Mouse (Mus musculus) kidney, embryonic 15.5 days (tissue): ENCODE measurements at regions not wholly inside any gene's neighbourhood (a gene's known extent, or its start where the extent isn't known, plus 50 kb on each side); places are given as distances from the start of the nearest gene placed in this dataset.

ENCODE experiments used
- ATAC-seq: fragments of 200-750 bp; cut with Nextera tagmentation; replicated peaks from 2 replicates; pipeline ENCODE4 v1.8.0; 2017; ENCODE audit warnings: moderate TSS enrichment; ENCODE audit not compliant: low FRiP score
- H3K27ac ChIP-seq: fragments of 300-500 bp; sonication (generic); 2 replicates; pipeline ENCODE4 v1.5.1; 2015; ENCODE audit warnings: mild to moderate bottlenecking, inconsistent platforms
- H3K27me3 ChIP-seq: fragments of 300-500 bp; sonication (generic); 2 replicates; pipeline ENCODE4 v1.6.1; 2015; ENCODE audit warnings: inconsistent platforms
- H3K36me3 ChIP-seq: fragments of 300-500 bp; sonication (generic); 2 replicates; pipeline ENCODE4 v1.6.1; 2015; ENCODE audit warnings: inconsistent platforms
- H3K4me1 ChIP-seq: fragments of 300-500 bp; sonication (generic); 2 replicates; pipeline ENCODE4 v1.6.1; 2015; ENCODE audit warnings: inconsistent platforms
- H3K4me2 ChIP-seq: fragments of 300-500 bp; sonication (generic); 2 replicates; pipeline ENCODE4 v1.6.1; 2015; ENCODE audit warnings: moderate library complexity, mild to moderate bottlenecking, inconsistent platforms
- H3K4me3 ChIP-seq: fragments of 300-500 bp; sonication (generic); replicated peaks from 2 replicates; pipeline ENCODE4 v1.5.1; 2015; ENCODE audit warnings: mild to moderate bottlenecking, inconsistent platforms
- H3K9ac ChIP-seq: fragments of 300-500 bp; sonication (generic); 2 replicates; pipeline ENCODE4 v1.6.1; 2015; ENCODE audit warnings: mild to moderate bottlenecking, inconsistent platforms
- H3K9me3 ChIP-seq: fragments of 300-500 bp; sonication (generic); replicated peaks from 2 replicates; pipeline ENCODE4 v1.6.1; 2016; ENCODE audit warnings: inconsistent platforms
- WGBS: fragments of 180-500 bp; shearing (Covaris S2); methylation state at CpG from one replicate; pipeline ENCODE4 v1.1.7; 2015; ENCODE audit warnings: mixed read lengths; 5-methylcytosine and 5-hydroxymethylcytosine counted together

DNA sequence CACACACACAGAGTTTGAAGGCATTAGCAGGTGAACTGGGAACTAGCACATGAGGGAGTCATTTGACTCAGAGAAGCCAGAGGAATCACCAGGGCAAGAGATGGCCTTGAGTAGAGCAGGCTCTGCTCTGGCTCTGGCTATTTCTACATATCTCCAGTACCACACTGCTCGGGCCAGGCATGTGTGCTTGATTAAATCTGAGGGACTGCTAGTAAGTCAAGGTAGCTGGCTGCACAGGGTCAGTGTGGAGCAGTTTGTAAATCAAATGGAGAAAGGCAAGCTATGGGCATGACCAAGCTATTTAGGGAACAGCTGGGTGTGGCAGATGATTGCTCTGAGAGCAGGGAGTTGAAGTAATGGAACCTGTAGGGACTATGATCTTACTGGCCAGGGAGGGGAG lies 212.5 kb upstream of the Myt1l start:
- H3K9ac ChIP-seq = no peak overlapping the region
- no peaks in the 10 kb centered on the region for H3K36me3 ChIP-seq
- H3K9me3 ChIP-seq = no peaks in the 10 kb centered on the region
- H3K4me2 ChIP-seq = no peak overlapping the region
- H3K4me3 ChIP-seq = no peak overlapping the region
- no peaks in the 10 kb centered on the region for H3K4me1 ChIP-seq
- no peaks in the 10 kb centered on the region for H3K27me3 ChIP-seq
- 74% methylated on average over 1 of the region's 1 CpGs for WGBS
- H3K27ac ChIP-seq = no peak overlapping the region
- no peak for ATAC-seq

DNA sequence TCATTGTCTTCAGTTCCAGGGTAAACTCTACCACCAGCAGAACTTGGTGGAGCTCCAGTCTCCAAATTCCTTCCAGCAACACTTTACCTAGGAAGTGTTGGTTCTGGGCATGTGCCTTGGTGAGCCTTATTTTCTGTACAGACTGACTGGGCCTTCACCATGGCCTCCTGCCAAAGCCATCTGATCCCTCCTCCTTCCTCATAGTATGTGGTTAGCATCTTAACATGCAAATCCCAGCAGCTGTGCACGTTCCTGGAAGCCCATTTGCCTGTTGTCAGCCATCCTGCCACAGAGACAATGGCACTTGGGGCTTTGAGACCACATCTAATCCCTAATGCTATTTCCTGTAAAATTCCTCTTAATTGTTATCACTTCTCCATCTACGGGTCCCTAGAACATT lies 206.7 kb upstream of the Myt1l start:
- H3K4me2 ChIP-seq = no peak overlapping the region
- no peak overlapping the region for H3K27ac ChIP-seq
- no peaks in the 10 kb centered on the region for H3K36me3 ChIP-seq
- no peak for ATAC-seq
- H3K9ac ChIP-seq = no peak overlapping the region
- 51% methylated on average over 2 of the region's 2 CpGs for WGBS
- H3K4me3 ChIP-seq = no peak overlapping the region
- H3K4me1 ChIP-seq = no peaks in the 10 kb centered on the region
- H3K9me3 ChIP-seq = no peaks in the 10 kb centered on the region
- no peaks in the 10 kb centered on the region for H3K27me3 ChIP-seq

DNA sequence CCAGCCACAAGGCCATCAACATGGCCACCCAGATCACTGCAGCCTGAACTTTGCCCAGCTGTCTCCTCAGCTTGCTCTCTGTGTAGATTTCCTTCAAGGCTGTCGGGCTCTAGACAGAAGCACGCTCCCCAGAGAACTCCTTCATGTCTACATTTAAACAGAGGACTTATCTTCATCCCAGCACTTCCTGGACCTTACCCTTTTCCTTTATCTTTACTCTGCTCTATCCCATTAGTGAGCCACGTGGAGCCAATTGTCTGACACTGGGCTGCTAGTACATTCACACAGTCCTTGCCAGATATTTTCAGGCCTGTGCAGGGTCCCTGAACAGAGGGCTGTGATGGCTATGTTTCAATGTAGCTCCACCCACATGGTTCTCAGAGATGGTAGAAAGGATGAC lies 204.7 kb upstream of the Myt1l start:
- Histone ChIP-seq H3K27me3 (no peaks in the 10 kb centered on the region), H3K4me1 (no peaks in the 10 kb centered on the region), H3K9me3 (no peaks in the 10 kb centered on the region), H3K27ac (no peak overlapping the region), H3K4me3 (no peak overlapping the region), H3K9ac (no peak overlapping the region), H3K4me2 (no peak overlapping the region), H3K36me3 (no peaks in the 10 kb centered on the region)
- no peak for ATAC-seq
- WGBS = 63% methylated on average over 3 of the region's 3 CpGs

DNA sequence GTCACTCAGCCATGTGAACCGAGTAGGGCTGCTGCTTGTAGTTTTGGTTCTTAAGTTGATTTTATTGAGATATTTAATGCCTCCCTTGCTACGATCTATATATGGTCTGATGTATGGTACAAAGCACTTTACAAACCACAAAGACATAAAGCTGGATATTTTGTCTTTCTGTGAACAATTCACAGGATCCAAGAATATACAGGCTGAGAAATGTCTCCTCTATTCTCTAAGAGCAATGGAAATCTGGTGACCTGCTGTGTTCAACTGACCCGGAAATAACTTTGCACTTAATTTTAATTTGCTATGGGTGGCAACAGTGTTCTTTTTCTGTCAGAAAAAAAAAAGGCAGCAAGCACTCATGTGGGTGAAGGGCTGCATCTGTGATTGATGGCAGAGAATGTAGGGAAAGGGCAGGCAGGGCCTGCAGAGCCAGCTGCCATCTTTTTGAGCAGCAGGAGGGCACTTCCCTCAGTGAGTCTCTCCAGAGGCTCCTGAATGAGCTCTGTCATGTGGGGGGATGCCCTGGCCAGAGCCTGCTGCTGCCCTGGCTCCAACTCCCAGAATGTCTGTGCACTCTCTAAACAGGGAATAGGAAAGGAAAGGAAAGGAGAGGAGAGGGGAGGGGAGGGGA lies 192.2 kb upstream of the Myt1l start:
- no peak overlapping the region for H3K27ac ChIP-seq
- H3K27me3 ChIP-seq = no peaks in the 10 kb centered on the region
- WGBS = 75% methylated on average over 3 of the region's 3 CpGs

DNA sequence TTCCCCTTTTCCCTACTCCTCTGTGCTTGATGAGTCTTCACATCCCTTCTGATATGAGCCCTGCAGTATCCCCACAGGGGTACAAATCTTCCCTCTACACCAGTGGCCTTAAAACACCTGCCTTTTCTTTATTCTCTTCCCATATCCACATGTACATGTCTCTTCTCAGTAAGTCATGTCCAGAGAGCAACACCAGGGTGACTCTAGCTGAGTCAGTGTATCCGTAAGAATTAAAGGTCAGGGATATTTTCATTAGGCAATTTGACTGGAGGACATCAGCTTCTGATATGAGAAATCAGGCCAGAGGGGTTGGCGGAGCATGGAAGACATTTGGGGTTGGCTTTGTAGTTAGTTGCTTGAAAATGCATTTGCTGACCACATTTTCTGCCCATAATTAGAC lies 190.8 kb upstream of the Myt1l start:
- ATAC-seq = no peak
- 81% methylated on average over 2 of the region's 2 CpGs for WGBS
- Histone ChIP-seq H3K27me3 (no peaks in the 10 kb centered on the region), H3K4me1 (no peaks in the 10 kb centered on the region), H3K4me2 (no peak overlapping the region), H3K9me3 (no peaks in the 10 kb centered on the region), H3K9ac (no peak overlapping the region), H3K27ac (no peak overlapping the region), H3K4me3 (no peak overlapping the region), H3K36me3 (no peaks in the 10 kb centered on the region)

More for the DNA sequence above, 192.2 kb upstream of the Myt1l start:
- H3K4me2 ChIP-seq = no peak overlapping the region
- ATAC-seq = no peak
- H3K4me1 ChIP-seq = no peaks in the 10 kb centered on the region
- no peaks in the 10 kb centered on the region for H3K9me3 ChIP-seq
- no peaks in the 10 kb centered on the region for H3K36me3 ChIP-seq
- H3K9ac ChIP-seq = no peak overlapping the region
- no peak overlapping the region for H3K4me3 ChIP-seq

DNA sequence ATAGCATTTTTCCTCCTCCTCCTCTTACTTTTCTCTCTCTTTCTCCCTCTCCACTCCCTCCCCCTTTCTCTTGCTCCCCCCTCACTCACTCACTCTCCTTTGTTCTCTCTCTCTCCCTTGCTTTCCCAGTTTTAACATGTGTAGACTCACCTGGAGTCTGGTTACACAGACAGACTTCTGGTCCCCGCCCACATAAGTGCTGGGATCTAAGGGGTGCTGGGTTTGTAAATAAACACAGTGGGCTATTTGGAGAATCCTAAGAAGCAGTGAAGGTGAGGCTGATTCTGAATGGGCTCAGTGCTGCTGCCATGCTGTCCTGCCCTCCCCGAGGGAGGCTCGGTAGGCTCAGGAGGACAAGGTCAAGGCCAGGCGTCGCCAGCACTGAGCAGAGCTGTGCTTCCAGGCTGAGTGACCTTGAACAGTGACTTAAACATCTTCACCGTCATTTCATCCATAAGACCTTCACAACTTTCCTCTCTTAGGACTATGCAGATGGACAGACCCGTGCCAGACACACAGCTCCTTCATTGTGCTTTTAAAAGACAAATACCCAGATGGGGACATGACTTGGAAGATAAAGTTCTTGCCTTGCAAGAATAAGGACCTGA lies 186.7 kb upstream of the Myt1l start:
- Histone ChIP-seq H3K36me3 (no peaks in the 10 kb centered on the region), H3K9ac (no peak overlapping the region), H3K4me3 (no peak overlapping the region), H3K27ac (no peak overlapping the region), H3K4me1 (no peaks in the 10 kb centered on the region), H3K4me2 (no peak overlapping the region), H3K27me3 (no peaks in the 10 kb centered on the region), H3K9me3 (no peaks in the 10 kb centered on the region)
- no peak for ATAC-seq
- 56% methylated on average over 7 of the region's 7 CpGs for WGBS

DNA sequence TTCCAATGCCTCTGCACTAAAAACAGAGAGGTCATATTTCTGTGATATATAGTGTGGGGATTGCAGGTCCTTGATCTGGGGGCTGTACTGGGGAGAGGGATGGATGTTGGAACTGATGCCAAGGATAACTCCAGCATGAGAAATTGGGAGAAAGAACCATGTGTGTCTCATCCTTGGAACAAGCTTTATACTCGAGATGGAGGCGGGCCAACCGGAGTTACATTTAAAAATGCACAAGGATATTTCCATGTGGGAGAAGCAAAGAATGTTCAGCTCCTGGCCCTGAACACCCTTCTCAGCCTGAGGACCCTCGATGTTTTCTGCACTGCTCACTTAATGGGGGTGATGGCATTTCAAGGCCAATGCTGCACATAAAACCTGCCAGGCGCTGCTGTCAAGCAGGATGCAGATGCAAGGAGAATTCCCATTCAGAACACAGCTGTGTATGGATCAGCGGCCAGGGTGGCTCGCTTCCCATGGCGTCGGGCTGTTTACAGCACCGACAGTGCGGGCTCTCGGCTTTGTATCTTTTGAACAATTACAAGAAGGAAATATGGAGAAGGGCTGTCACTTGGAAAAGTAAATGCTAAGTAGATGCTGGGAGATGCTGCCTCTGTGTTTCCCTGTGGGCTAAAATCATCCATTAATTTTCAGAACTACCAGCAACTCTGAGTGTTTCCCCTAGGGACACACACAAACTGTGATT lies 184.9 kb upstream of the Myt1l start:
- Histone ChIP-seq H3K9ac (no peak overlapping the region), H3K27ac (no peak overlapping the region), H3K4me1 (no peaks in the 10 kb centered on the region), H3K4me3 (no peak overlapping the region), H3K4me2 (no peak overlapping the region), H3K9me3 (no peaks in the 10 kb centered on the region), H3K36me3 (no peaks in the 10 kb centered on the region), H3K27me3 (no peaks in the 10 kb centered on the region)
- WGBS = 63% methylated on average over 12 of the region's 12 CpGs
- ATAC-seq = no peak

DNA sequence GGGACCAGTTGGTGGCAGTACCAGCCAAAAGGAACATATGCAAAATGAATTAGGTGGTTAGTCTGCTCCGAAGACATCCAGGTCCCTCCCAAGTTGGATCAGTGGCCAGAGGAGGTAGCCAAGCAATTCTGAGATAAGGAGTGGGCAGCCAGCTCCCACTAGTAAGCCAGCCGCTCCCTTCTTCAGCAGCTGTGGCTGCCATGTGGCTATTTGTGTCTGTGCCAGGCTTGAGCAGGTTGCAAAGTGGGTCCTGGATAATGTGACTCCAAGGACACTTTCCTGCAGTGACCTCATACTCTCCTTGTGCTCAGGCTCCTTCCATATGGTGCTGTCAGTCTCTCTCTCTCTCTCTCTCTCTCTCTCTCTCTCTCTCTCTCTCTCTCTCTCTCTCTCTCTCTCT lies 179.5 kb upstream of the Myt1l start:
- no peaks in the 10 kb centered on the region for H3K9me3 ChIP-seq
- 55% methylated on average over 2 of the region's 2 CpGs for WGBS
- no peaks in the 10 kb centered on the region for H3K36me3 ChIP-seq
- H3K4me2 ChIP-seq = no peak overlapping the region
- no peak overlapping the region for H3K27ac ChIP-seq
- H3K9ac ChIP-seq = no peak overlapping the region
- no peak for ATAC-seq
- no peaks in the 10 kb centered on the region for H3K27me3 ChIP-seq
- peaks cover 4% of the 10 kb centered on the region for H3K4me1 ChIP-seq
- no peak overlapping the region for H3K4me3 ChIP-seq

DNA sequence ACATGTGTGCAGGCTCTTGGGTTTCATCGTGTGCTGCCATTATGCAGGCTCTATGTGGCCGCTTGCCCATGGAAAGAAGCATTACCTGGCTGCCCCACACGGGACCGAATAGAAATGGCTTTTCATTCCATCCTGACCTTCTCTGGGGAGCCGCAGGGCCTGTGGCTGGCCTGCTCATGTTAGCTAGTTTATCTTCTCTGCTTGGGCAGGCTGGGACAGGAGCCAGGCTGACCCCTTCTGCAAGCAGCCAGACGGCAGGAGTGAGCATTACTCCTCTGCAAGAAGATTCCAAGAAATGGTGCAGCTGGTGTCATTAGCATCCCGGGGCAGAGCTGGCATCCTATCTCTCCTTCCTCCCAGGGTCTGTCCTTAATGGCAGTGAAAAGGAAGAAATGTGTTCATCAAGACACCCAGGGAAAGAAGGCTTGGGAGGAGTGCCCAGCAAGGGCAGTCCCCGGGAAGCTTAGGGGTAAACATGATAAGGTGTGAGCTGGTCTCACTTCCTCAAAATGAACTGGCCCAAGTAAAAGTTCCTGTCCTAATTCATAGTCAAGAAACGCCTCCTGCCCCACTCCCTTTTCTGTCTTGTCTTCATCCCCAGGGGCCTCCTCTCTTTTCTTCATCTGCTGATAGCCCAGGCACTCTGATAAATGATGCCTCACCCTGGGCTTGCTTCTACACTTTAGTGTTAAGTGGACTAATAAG lies 178.9 kb upstream of the Myt1l start:
- no peak overlapping the region for H3K9ac ChIP-seq
- 40% methylated on average over 9 of the region's 9 CpGs for WGBS
- H3K4me1 ChIP-seq = peaks cover 8% of the 10 kb centered on the region
- no peaks in the 10 kb centered on the region for H3K9me3 ChIP-seq
- ATAC-seq = no peak
- H3K27ac ChIP-seq = no peak overlapping the region
- H3K4me2 ChIP-seq = no peak overlapping the region
- no peak overlapping the region for H3K4me3 ChIP-seq
- no peaks in the 10 kb centered on the region for H3K36me3 ChIP-seq
- H3K27me3 ChIP-seq = no peaks in the 10 kb centered on the region

DNA sequence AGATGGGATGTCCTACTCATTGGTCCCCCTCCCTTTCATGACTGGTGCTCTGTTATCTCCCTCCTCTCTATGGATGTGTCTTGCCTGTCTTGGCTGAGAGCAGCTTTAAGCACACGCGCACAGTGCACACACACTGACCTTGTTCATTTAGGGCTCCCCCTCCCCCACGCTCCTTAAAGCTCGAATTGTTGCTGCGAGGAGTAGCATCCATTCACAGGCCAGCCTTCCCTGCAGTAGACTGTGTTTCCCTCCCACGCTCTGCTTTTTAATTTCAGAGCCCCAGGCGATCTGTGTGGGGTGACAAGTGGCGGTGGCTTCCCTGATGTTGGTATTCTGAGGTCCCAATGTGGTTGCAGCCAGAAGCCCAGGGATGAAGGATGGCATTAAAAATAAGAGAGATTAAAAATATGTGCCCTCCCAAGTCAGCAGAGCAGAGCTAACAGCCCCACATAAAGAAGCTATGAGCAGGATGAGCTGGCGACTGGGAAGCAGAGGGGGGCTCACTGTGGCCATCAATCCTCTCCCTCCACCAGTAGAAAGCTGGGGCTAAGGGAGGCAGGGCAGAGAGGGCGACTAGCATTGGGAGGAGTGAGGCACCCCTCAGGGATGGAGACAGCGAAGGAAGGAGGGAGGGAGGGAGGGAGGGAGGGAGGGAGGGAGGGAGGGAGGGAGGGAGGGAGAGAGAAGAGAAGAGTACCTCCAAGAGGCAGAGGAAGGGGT lies 174.2 kb upstream of the Myt1l start:
- no peak overlapping the region for H3K4me2 ChIP-seq
- no peaks in the 10 kb centered on the region for H3K27me3 ChIP-seq
- H3K9ac ChIP-seq = no peak overlapping the region
- 24% methylated on average over 10 of the region's 11 CpGs for WGBS
- no peaks in the 10 kb centered on the region for H3K9me3 ChIP-seq
- ATAC-seq = no peak; the same call in 1 of the 2 replicates
- H3K36me3 ChIP-seq = no peaks in the 10 kb centered on the region
- H3K4me1 ChIP-seq = peaks cover 28% of the 10 kb centered on the region
- no peak overlapping the region for H3K4me3 ChIP-seq
- no peak overlapping the region for H3K27ac ChIP-seq

DNA sequence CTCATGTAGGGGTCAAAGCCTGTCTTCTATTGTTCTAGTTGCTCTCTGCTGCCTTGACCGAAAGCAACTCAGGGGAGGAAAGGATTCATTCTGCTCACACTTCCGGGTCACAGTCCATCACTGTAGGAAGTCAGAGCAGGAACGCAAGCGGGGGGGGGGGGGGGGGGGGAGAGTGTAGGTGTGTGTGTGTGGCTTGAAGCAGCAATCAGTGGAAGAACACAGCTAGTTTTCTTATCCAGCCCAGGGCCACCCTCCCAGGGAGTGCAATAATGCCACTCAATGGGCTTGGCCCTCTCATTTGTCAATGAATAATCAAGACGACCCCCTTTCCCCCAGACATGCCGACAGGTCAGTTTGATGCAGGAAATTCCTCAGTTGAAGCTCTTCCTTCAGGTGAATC lies 173.4 kb upstream of the Myt1l start:
- H3K4me1 ChIP-seq = peaks cover 28% of the 10 kb centered on the region
- H3K9me3 ChIP-seq = no peaks in the 10 kb centered on the region
- H3K36me3 ChIP-seq = no peaks in the 10 kb centered on the region
- no peak overlapping the region for H3K27ac ChIP-seq
- H3K27me3 ChIP-seq = no peaks in the 10 kb centered on the region
- 32% methylated on average over 6 of the region's 6 CpGs for WGBS
- H3K4me3 ChIP-seq = no peak overlapping the region
- H3K4me2 ChIP-seq = no peak overlapping the region
- ATAC-seq = no peak
- H3K9ac ChIP-seq = no peak overlapping the region
